Mouse (Mus musculus) limb, embryonic 11.5 days (tissue): ENCODE data around the gene Sh3gl1. TPM values are rescaled to one million over a fixed set of nuclear protein-coding genes. Genes with fewer than 3 reads are reported as not detected.

Experiments used
- polyA plus RNA-seq: library from polyadenylated mRNA; unstranded; fragments of >200 nt; fragmentation: Nextera tagmentation; extraction: Ambion mirVana; gene quantifications from 2 replicates; pipeline ENCODE4 v1.2.1, GENCODE M21; 2014

Gene Sh3gl1
- polyA plus RNA-seq, 1 experiment from 2014 or later: 154 TPM

Other genes starting within 250 kb of the Sh3gl1 start
- 10.3 TPM in 2 replicates for gene Zfp119a, start 157.7 kb downstream of the Sh3gl1 start, polyA plus RNA-seq
- 16.6 and 17.8 TPM in 2 replicates for gene Zfp959, start 144.5 kb downstream of the Sh3gl1 start, polyA plus RNA-seq
- 6.6 and 7.1 TPM in 2 replicates for gene Zfp119b, start 87.1 kb downstream of the Sh3gl1 start, polyA plus RNA-seq
- gene Ebi3, start 84.0 kb downstream of the Sh3gl1 start, polyA plus RNA-seq: 0.79 and 1.1 TPM in 2 replicates
- 20.7 and 22.3 TPM in 2 replicates for gene Yju2, start 77.5 kb downstream of the Sh3gl1 start, polyA plus RNA-seq
- gene Shd, start 66.2 kb downstream of the Sh3gl1 start, polyA plus RNA-seq: 42.2 and 44.8 TPM in 2 replicates
- 34.9 and 39.8 TPM in 2 replicates for gene Fsd1, start 50.1 kb downstream of the Sh3gl1 start, polyA plus RNA-seq
- gene Stap2, start 31.1 kb downstream of the Sh3gl1 start, polyA plus RNA-seq: 6.5 and 8.7 TPM in 2 replicates
- 137 and 142 TPM in 2 replicates for gene Mpnd, start 30.9 kb downstream of the Sh3gl1 start, polyA plus RNA-seq
- gene Chaf1a, start 3.8 kb upstream of the Sh3gl1 start, polyA plus RNA-seq: 32.7 and 37.4 TPM in 2 replicates
- gene Ubxn6, start 38.4 kb upstream of the Sh3gl1 start, polyA plus RNA-seq: 38.5 and 39.1 TPM in 2 replicates
- 144 and 151 TPM in 2 replicates for gene Hdgfl2, start 43.0 kb upstream of the Sh3gl1 start, polyA plus RNA-seq
- 0.09 TPM in 1 of 2 replicates, not detected in the other for gene Plin4, start 73.2 kb upstream of the Sh3gl1 start, polyA plus RNA-seq
- gene Plin5, start 81.0 kb upstream of the Sh3gl1 start, polyA plus RNA-seq: 0.16 and 0.43 TPM in 2 replicates
- gene Lrg1, start 85.4 kb upstream of the Sh3gl1 start, polyA plus RNA-seq: 0.28 TPM in 1 of 2 replicates, not detected in the other
- 0.60 and 0.88 TPM in 2 replicates for gene Sema6b, start 103.7 kb upstream of the Sh3gl1 start, polyA plus RNA-seq
- 8.2 and 9.2 TPM in 2 replicates for gene Tnfaip8l1, start 125.8 kb upstream of the Sh3gl1 start, polyA plus RNA-seq
- gene Mydgf, start 147.3 kb upstream of the Sh3gl1 start, polyA plus RNA-seq: 65.6 and 65.9 TPM in 2 replicates
- gene Dpp9, start 182.3 kb upstream of the Sh3gl1 start, polyA plus RNA-seq: 34.3 and 37.0 TPM in 2 replicates
- gene Fem1a, start 220.2 kb upstream of the Sh3gl1 start, polyA plus RNA-seq: 12.5 and 12.8 TPM in 2 replicates
- 3.2 and 3.8 TPM in 2 replicates for gene Ticam1, start 240.2 kb upstream of the Sh3gl1 start, polyA plus RNA-seq